Mouse (Mus musculus) thymus, adult 2 months (tissue): ENCODE results near the gene Rab42. TPM values are rescaled to one million over a fixed set of nuclear protein-coding genes. Genes with fewer than 3 reads are reported as not detected.

ENCODE experiments used
- DNase-seq: peaks from one replicate; pipeline ENCODE4 v3.0.0; 2021
- H3K27ac ChIP-seq: fragments of 200-500 bp; 2 replicates; pipeline ENCODE4 v1.5.1; 2012; ENCODE audit warnings: low read length, control low read depth; ENCODE audit not compliant: control insufficient read depth, insufficient read depth
- H3K27me3 ChIP-seq: fragments of 200-500 bp; 2 replicates; pipeline ENCODE4 v1.6.1; 2012; ENCODE audit warnings: mild to moderate bottlenecking, low read length, moderate library complexity, mixed read lengths; ENCODE audit not compliant: control insufficient read depth, insufficient read depth
- H3K36me3 ChIP-seq: fragments of 200-500 bp; 2 replicates; pipeline ENCODE4 v1.6.1; 2012; ENCODE audit warnings: mild to moderate bottlenecking, low read length, moderate library complexity; ENCODE audit not compliant: control insufficient read depth, insufficient read depth
- H3K4me1 ChIP-seq: fragments of 200-500 bp; replicated peaks from 2 replicates; pipeline ENCODE4 v1.6.1; 2012; ENCODE audit warnings: low read length; ENCODE audit not compliant: control insufficient read depth, insufficient read depth
- H3K4me3 ChIP-seq: fragments of 200-500 bp; 2 replicates; pipeline ENCODE4 v1.5.1; 2012; ENCODE audit warnings: mild to moderate bottlenecking, low read length, control low read depth, moderate library complexity; ENCODE audit not compliant: control insufficient read depth, insufficient read depth
- CTCF ChIP-seq: fragments of 200-500 bp; IDR thresholded peaks from 2 replicates; pipeline ENCODE4 v1.5.1; 2012; ENCODE audit warnings: mild to moderate bottlenecking, control low read depth, low read length, moderate library complexity, borderline replicate concordance; ENCODE audit not compliant: control insufficient read depth, poor library complexity, insufficient read depth; ENCODE audit errors: extremely low read depth
- POLR2A ChIP-seq: fragments of 200-500 bp; IDR thresholded peaks from 2 replicates; pipeline ENCODE4 v1.6.1; 2012; ENCODE audit warnings: mild to moderate bottlenecking, low read length, control low read depth, moderate library complexity; ENCODE audit not compliant: control insufficient read depth, poor library complexity, insufficient read depth; ENCODE audit errors: extremely low read depth
- WGBS: fragments of 180-500 bp; shearing (Covaris S2); methylation state at CpG from one replicate; pipeline ENCODE4 v1.1.7; 2018; 5-methylcytosine and 5-hydroxymethylcytosine counted together
- polyA plus RNA-seq: library from polyadenylated mRNA; depleted of rRNA; stranded (reverse); fragments of >200 nt; gene quantifications from 2 replicates; pipeline ENCODE4 v1.2.3, GENCODE M21; 2012

Rab42 gene
- polyA plus RNA-seq, 1 experiment: 6.8 TPM

DNA sequence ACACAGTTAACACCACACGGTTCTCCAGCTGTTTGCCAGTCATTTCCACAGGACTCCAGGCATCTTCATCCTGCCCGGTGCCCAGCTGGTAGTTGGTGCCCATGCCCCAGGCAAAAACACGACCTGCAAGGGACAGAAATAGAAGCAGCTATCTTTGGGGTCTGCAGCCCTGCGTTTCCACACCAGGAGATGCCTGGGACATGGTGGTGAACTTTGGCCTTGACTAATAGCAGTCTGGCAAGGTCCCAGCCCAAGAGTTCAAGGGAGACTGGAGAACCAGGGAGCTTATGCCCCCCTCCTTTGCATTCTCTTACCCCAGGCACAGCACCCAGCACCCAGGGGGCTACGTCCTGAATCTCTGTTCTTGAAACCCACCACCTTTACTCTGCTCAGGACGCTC is 29.7 kb upstream of the Rab42 start:
- TF ChIP-seq POLR2A (no peak), CTCF (no peak)
- DNase-seq: no peak
- 96% methylated on average over 6 of the region's 6 CpGs for WGBS
- H3K36me3 ChIP-seq: peaks cover 23% of the 10 kb centered on the region
- H3K4me1 ChIP-seq: peaks cover 6% of the 10 kb centered on the region
- no peaks in the 10 kb centered on the region for H3K27me3 ChIP-seq
- H3K4me3 ChIP-seq: no peak overlapping the region
- H3K27ac ChIP-seq: no peak overlapping the region

DNA sequence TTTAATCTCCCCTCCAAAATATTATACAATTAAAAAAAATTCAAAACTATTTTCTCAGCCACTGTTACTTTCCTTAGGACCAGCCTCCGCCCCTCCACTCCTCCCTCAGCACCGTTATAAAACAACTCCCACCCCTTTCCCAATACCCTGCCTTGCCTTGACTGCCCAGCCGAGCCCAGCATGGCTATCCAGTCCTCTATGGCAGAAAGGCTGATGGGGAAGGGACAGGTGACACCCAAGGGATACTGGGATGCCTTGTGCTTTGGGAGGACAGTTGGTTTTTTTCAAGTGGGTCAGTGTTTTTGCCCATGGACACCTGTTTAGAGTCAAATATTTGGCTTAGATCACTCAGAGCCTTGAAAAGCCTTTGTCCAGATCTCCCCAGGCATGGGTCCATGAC is 28.8 kb upstream of the Rab42 start:
- no peaks in the 10 kb centered on the region for H3K27me3 ChIP-seq
- peaks cover 23% of the 10 kb centered on the region for H3K36me3 ChIP-seq
- H3K27ac ChIP-seq: no peak overlapping the region
- TF ChIP-seq POLR2A (no peak), CTCF (no peak)
- no peak for DNase-seq
- no peak overlapping the region for H3K4me3 ChIP-seq
- peaks cover 6% of the 10 kb centered on the region for H3K4me1 ChIP-seq
- 96% methylated on average over 3 of the region's 3 CpGs for WGBS

DNA sequence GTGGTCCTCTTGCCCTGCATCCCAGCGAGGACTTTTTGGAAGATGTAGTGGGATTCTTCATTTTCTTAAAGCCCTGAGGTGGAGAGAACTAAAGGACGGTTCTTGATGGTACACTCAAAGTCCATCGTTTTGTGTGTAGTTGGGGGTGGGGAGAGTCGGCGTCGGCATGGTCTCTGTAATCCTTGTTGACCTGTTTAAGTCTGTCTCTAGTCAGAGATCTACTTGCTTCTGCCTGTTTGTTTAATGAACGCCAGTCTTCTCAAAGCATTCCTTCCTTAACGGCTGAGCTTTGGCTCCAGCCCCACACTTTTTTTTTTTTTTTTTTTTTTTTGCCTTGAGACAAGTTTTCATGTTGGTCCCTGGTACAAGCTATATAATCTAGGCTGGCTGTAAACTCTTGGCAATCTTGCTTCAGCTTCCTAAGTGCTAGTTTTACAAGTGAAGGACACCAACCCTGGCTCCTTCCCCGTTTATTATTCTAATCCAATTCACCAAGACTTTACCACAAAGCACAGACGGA is 26.7 kb upstream of the Rab42 start:
- peak overlapping the region; percentile 69 for H3K4me3 ChIP-seq
- TF ChIP-seq CTCF: no peak
- no peak for TF ChIP-seq POLR2A

DNA sequence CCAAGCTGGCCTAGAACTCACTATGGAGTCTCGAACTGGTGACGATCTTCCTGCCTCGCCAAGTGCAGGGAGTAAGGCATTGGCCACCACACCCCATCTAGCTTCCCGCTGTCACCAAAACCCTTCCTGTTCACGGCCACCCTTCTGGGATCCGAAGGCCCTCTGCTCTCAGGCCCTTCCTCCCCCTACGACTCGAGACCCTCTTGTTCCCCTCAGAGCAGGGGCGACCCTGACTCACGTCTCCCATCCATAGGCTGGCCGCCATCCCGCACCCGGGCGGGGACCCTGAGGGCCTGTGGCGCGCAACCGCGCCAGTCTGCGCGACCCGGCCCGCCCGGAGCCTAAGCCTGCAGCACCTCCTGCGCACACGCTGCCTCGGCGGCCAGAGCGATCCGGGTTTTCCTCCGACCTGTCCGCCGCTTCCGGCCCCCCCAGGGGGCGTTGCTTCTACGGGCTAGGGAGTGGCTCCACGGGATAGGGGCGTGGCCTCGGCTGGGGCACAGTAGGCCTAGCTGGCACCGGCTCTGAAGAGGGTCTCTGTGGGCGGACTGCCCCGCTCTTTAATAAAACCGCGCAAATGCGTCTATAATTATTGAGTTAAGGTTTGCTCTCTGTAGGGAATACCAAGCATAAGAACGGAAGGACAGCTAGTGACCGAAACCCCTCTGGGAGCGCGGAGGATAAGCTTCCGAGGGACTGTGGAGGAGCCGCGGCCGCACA is 26.1 kb upstream of the Rab42 start, which contains the start of gene Trnau1ap:
Gene Trnau1ap (minus strand): TSS at position 424 of the 720 bp plus-strand sequence.
- Histone ChIP-seq H3K36me3 (peaks cover 19% of the 10 kb centered on the region), H3K27ac (no peak within 1 kb of the TSS), H3K4me1 (peaks cover 6% of the 10 kb centered on the region), H3K4me3 (peak within 1 kb of the TSS; percentile 69), H3K27me3 (no peaks in the 10 kb centered on the region)
- 1% methylated on average over 52 of the region's 52 CpGs for WGBS
- TF ChIP-seq POLR2A (peak; percentile 55; the same call in 1 of the 2 replicates), CTCF (0 out of 2 replicates have a peak, but pooled peaks have one; percentile 38)
- peak; percentile 90 for DNase-seq

More for the DNA sequence above, 26.7 kb upstream of the Rab42 start:
- Histone ChIP-seq H3K27ac (no peak overlapping the region), H3K4me1 (peaks cover 6% of the 10 kb centered on the region), H3K27me3 (no peaks in the 10 kb centered on the region), H3K36me3 (peaks cover 23% of the 10 kb centered on the region)
- no peak for DNase-seq
- WGBS: 19% methylated on average over 10 of the region's 10 CpGs

DNA sequence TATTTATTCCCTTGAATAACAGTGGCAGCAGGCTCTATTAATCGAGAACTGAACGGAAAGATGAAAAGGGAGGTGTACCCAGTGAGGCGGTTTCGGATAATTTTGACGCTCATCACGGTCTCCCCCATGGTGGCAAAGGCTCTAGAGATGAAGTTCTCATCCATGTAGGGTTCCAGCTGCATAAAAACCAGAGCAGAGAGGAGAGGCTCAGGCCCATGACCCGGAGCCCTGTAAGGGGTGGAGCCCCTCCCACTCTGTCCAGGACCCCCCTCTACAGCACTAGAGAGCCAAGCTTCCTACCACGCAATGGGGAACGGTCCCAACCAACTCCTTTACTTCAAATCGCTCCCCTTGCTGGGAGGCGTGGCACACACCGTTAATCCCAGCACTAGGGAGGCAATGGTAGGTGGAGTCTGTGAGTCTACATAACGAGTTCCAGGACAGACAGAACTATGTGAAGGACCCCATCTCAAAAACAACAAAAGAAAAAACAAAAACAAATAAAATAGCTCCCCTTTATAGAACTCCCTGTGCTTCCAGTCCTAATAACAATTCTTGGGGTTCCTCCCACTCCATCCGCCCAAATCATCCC is 25.3 kb upstream of the Rab42 start:
- no peak for TF ChIP-seq CTCF
- no peak for TF ChIP-seq POLR2A
- Histone ChIP-seq H3K27ac (no peak overlapping the region), H3K36me3 (peaks cover 12% of the 10 kb centered on the region; the same call in 1 of the 2 replicates), H3K4me1 (peaks cover 6% of the 10 kb centered on the region), H3K27me3 (no peaks in the 10 kb centered on the region), H3K4me3 (no peak overlapping the region)
- no peak for DNase-seq
- 80% methylated on average over 14 of the region's 14 CpGs for WGBS

DNA sequence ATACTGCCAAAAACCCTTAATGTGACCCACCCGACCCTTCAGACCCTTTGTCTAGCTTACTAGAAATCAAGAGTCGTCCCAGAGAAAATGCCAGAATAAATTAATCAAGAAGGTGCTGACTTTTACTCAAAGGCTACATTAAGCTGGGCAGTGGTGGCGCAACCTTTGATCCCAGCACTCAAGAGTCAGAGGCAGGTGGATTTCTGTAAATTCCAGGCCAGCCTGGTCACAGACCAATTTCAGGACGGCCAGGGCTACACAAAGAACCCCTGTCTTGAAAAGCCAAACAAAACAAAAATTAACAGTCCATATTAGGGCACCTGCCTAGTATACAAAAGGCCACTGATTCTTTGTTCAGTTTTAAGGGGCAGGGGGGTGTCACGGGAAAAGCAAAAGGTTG is 23.3 kb upstream of the Rab42 start:
- Histone ChIP-seq H3K4me3 (no peak overlapping the region), H3K36me3 (no peaks in the 10 kb centered on the region; the same call in 1 of the 2 replicates), H3K4me1 (peaks cover 6% of the 10 kb centered on the region), H3K27me3 (no peaks in the 10 kb centered on the region), H3K27ac (no peak overlapping the region)
- TF ChIP-seq POLR2A: no peak
- no peak for TF ChIP-seq CTCF
- WGBS: 93% methylated on average over 5 of the region's 5 CpGs
- no peak for DNase-seq

DNA sequence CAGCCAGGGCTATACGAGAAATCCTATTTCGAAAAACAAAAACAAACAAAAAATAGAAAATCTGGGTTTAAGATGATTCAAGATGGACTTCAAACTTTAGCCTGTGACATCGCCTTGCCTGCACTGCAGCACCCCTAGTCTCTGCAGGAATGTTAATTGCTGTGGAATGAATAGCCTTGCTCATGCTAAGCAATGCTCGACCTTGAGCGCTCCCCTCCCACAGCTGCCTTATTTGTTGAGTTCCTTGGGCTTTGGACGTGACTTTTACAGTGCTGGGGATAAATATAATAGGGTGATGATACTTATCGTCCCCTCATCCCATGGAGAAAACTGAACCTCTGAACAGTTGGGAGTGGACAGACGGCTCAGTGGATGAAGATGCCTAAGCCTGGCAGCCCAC is 12.5 kb upstream of the Rab42 start:
- no peaks in the 10 kb centered on the region for H3K27me3 ChIP-seq
- H3K36me3 ChIP-seq: peaks cover 30% of the 10 kb centered on the region
- no peak overlapping the region for H3K4me3 ChIP-seq
- 96% methylated on average over 8 of the region's 8 CpGs for WGBS
- H3K4me1 ChIP-seq: peaks cover 5% of the 10 kb centered on the region
- no peak for DNase-seq
- TF ChIP-seq POLR2A (no peak), CTCF (no peak)
- H3K27ac ChIP-seq: no peak overlapping the region
